Mouse (Mus musculus) midbrain, postnatal 0 days (tissue): ENCODE measurements around the gene Mob1b. TPM values are rescaled to one million over a fixed set of nuclear protein-coding genes. Genes with fewer than 3 reads are reported as not detected.

Experiments used
- ATAC-seq: fragments of 200-750 bp; cut with Nextera tagmentation; 2 replicates; pipeline ENCODE4 v1.8.0; 2017; ENCODE audit warnings: moderate number of reproducible peaks, mild to moderate bottlenecking, moderate TSS enrichment, moderate library complexity; ENCODE audit not compliant: low FRiP score
- DNase-seq: peaks from one replicate; pipeline ENCODE4 v3.0.0-alpha.2; 2015; ENCODE audit warnings: low spot score
- H3K27ac ChIP-seq: fragments of 300-500 bp; sonication (generic); 2 replicates; pipeline ENCODE4 v1.5.1; 2014; ENCODE audit warnings: low read depth, mild to moderate bottlenecking, low read length, mixed read lengths
- H3K27me3 ChIP-seq: fragments of 300-500 bp; sonication (generic); 2 replicates; pipeline ENCODE4 v1.6.1; 2014; ENCODE audit warnings: low read length, control low read depth, mixed read lengths; ENCODE audit not compliant: insufficient read depth
- H3K36me3 ChIP-seq: fragments of 300-500 bp; sonication (generic); 2 replicates; pipeline ENCODE4 v1.6.1; 2014; ENCODE audit warnings: low read length, control low read depth, mixed read lengths; ENCODE audit not compliant: insufficient read depth
- H3K4me1 ChIP-seq: fragments of 300-500 bp; sonication (generic); 2 replicates; pipeline ENCODE4 v1.6.1; 2014; ENCODE audit warnings: mild to moderate bottlenecking, control low read depth, antibody characterized with exemption, low read length, mixed read lengths; ENCODE audit not compliant: insufficient read depth
- H3K4me2 ChIP-seq: fragments of 300-500 bp; sonication (generic); 2 replicates; pipeline ENCODE4 v1.6.1; 2014; ENCODE audit warnings: low read depth, mild to moderate bottlenecking, low read length, mixed read lengths; ENCODE audit not compliant: poor library complexity, severe bottlenecking
- H3K4me3 ChIP-seq: fragments of 300-500 bp; sonication (generic); 2 replicates; pipeline ENCODE4 v1.5.1; 2014; ENCODE audit warnings: low read depth, mild to moderate bottlenecking, low read length, moderate library complexity
- H3K9ac ChIP-seq: fragments of 300-500 bp; sonication (generic); replicated peaks from 2 replicates; pipeline ENCODE4 v1.6.1; 2014; ENCODE audit warnings: mild to moderate bottlenecking, low read length, moderate library complexity, mixed read lengths; ENCODE audit not compliant: poor library complexity, severe bottlenecking
- H3K9me3 ChIP-seq: fragments of 300-500 bp; sonication (generic); 2 replicates; pipeline ENCODE4 v1.6.1; 2016; ENCODE audit warnings: low read length, control low read depth
- CTCF ChIP-seq: IDR thresholded peaks from 2 replicates; pipeline ENCODE4 v1.5.1; 2016; ENCODE audit warnings: antibody characterized with exemption, mild to moderate bottlenecking
- WGBS: fragments of 180-500 bp; shearing (Covaris S2); extraction: QIAGEN DNeasy Blood & Tissue Kit; methylation state at CpG from one replicate; pipeline ENCODE4 v1.1.7; 2014; 5-methylcytosine and 5-hydroxymethylcytosine counted together
- polyA plus RNA-seq: library from polyadenylated mRNA; unstranded; fragments of >200 nt; fragmentation: Nextera tagmentation; extraction: Ambion mirVana; gene quantifications from 2 replicates; pipeline ENCODE4 v1.2.1, GENCODE M21; 2015
- total RNA-seq: library from RNA; depleted of rRNA; stranded (reverse); fragments of >200 nt; gene quantifications from 2 replicates; pipeline ENCODE4 v1.2.3, GENCODE M21; 2014; rRNA removed

The Mob1b gene
- total and polyA plus RNA-seq, 2 experiments from 2014 or later = 7.5 to 10.9 TPM

- H3K9me3 ChIP-seq = no peaks in the 10 kb centered on the region
- H3K4me3 ChIP-seq = no peak overlapping the region
- no peaks in the 10 kb centered on the region for H3K27me3 ChIP-seq
- no peaks in the 10 kb centered on the region for H3K36me3 ChIP-seq
- WGBS = 77% methylated on average over 2 of the region's 2 CpGs
- no peak overlapping the region for H3K4me2 ChIP-seq
- H3K27ac ChIP-seq = no peak overlapping the region
- ATAC-seq = no peak
- H3K4me1 ChIP-seq = no peaks in the 10 kb centered on the region
- no peak overlapping the region for H3K9ac ChIP-seq
- no peak for TF ChIP-seq CTCF
- DNase-seq = no peak
Measured at GRCm38 (mm10) chr5:88813188-88813587, 92.5 kb downstream of the Mob1b start.

Other genes with a start within 250 kb of the Mob1b start
- not detected in 2 replicates for gene Enam, start 232.9 kb upstream of the Mob1b start, total RNA-seq
- not detected in 2 replicates for gene Enam, start 232.9 kb upstream of the Mob1b start, polyA plus RNA-seq
- gene Jchain, start 193.0 kb upstream of the Mob1b start, total RNA-seq = 0.82 and 1.7 TPM in 2 replicates
- 0.47 and 0.58 TPM in 2 replicates for gene Jchain, start 193.0 kb upstream of the Mob1b start, polyA plus RNA-seq
- 12.8 and 16.5 TPM in 2 replicates for gene Utp3, start 166.4 kb upstream of the Mob1b start, total RNA-seq
- 51.1 and 55.1 TPM in 2 replicates for gene Utp3, start 166.4 kb upstream of the Mob1b start, polyA plus RNA-seq
- gene Rufy3, start 155.8 kb upstream of the Mob1b start, total RNA-seq = 250 and 309 TPM in 2 replicates
- 212 and 248 TPM in 2 replicates for gene Rufy3, start 155.8 kb upstream of the Mob1b start, polyA plus RNA-seq
- gene Grsf1, start 44.7 kb upstream of the Mob1b start, total RNA-seq = 58.0 and 60.3 TPM in 2 replicates
- gene Grsf1, start 44.7 kb upstream of the Mob1b start, polyA plus RNA-seq = 54.1 and 54.6 TPM in 2 replicates
- 25.6 and 29.9 TPM in 2 replicates for gene Dck, start 44.1 kb downstream of the Mob1b start, total RNA-seq
- 24.6 and 26.6 TPM in 2 replicates for gene Dck, start 44.1 kb downstream of the Mob1b start, polyA plus RNA-seq
- 57.3 and 61.6 TPM in 2 replicates for gene Slc4a4, start 166.0 kb downstream of the Mob1b start, total RNA-seq
- gene Slc4a4, start 166.0 kb downstream of the Mob1b start, polyA plus RNA-seq = 16.7 and 17.4 TPM in 2 replicates